Mouse (Mus musculus) heart, postnatal 0 days (tissue): Measurements from ENCODE around the gene Adgrv1.

Experiments used
- CTCF ChIP-seq: IDR thresholded peaks from 2 replicates; pipeline ENCODE4 v1.5.1; 2016; ENCODE audit warnings: antibody characterized with exemption, control low read depth, low read depth
- EP300 ChIP-seq: IDR thresholded peaks from 2 replicates; pipeline ENCODE4 v1.6.1; 2016; ENCODE audit warnings: antibody characterized with exemption, low read depth

GRCm38 (mm10) chr13:81278669-81279350 is 354.1 kb downstream of the Adgrv1 start:
- TF ChIP-seq CTCF (no peak), EP300 (no peak)
